Mouse (Mus musculus) ES-Bruce4 (cell line): ENCODE results near the gene Rtkn2.

Experiments
- CTCF ChIP-seq: IDR thresholded peaks from one replicate; pipeline ENCODE4 v1.8.1; 2011; ENCODE audit warnings: low read depth, low read length
- EP300 ChIP-seq: IDR thresholded peaks from 2 replicates; pipeline ENCODE4 v1.6.1; 2011; ENCODE audit warnings: low read depth, low read length; ENCODE audit not compliant: insufficient read depth
- POLR2A ChIP-seq: IDR thresholded peaks from one replicate; pipeline ENCODE4 v1.8.1; 2011; ENCODE audit warnings: low read length; ENCODE audit not compliant: insufficient read depth

GRCm38 (mm10) chr10:68096395-68096794 is 117.0 kb downstream of the Rtkn2 start:
- no peak for TF ChIP-seq POLR2A
- TF ChIP-seq EP300: no peak
- no peak for TF ChIP-seq CTCF
